Mouse (Mus musculus) forebrain, embryonic 11.5 days (tissue): ENCODE results near the gene Adat2. TPM values are rescaled to one million over a fixed set of nuclear protein-coding genes. Genes with fewer than 3 reads are reported as not detected.

Source experiments
- ATAC-seq: fragments of 200-750 bp; cut with Nextera tagmentation; replicated peaks from 2 replicates; pipeline ENCODE4 v1.8.0; 2017; ENCODE audit warnings: moderate TSS enrichment; ENCODE audit not compliant: low FRiP score
- DNase-seq: peaks from one replicate; pipeline ENCODE4 v3.0.0-alpha.2; 2017; ENCODE audit warnings: low spot score
- H3K27ac ChIP-seq: fragments of 300-500 bp; sonication (generic); 2 replicates; pipeline ENCODE4 v1.5.1; 2014; ENCODE audit warnings: low read depth, low read length
- H3K27me3 ChIP-seq: fragments of 300-500 bp; sonication (generic); 2 replicates; pipeline ENCODE4 v1.6.1; 2014; ENCODE audit warnings: mild to moderate bottlenecking, low read length, mixed read lengths; ENCODE audit not compliant: control insufficient read depth, insufficient read depth
- H3K36me3 ChIP-seq: fragments of 300-500 bp; sonication (generic); 2 replicates; pipeline ENCODE4 v1.6.1; 2014; ENCODE audit warnings: mild to moderate bottlenecking, low read length, moderate library complexity, mixed read lengths; ENCODE audit not compliant: control insufficient read depth, insufficient read depth
- H3K4me1 ChIP-seq: fragments of 300-500 bp; sonication (generic); replicated peaks from 2 replicates; pipeline ENCODE4 v1.6.1; 2014; ENCODE audit warnings: low read length, mixed read lengths; ENCODE audit not compliant: control insufficient read depth, insufficient read depth
- H3K4me2 ChIP-seq: fragments of 300-500 bp; sonication (generic); 2 replicates; pipeline ENCODE4 v1.6.1; 2014; ENCODE audit warnings: low read depth, mild to moderate bottlenecking, low read length, moderate library complexity, mixed read lengths; ENCODE audit not compliant: severe bottlenecking
- H3K4me3 ChIP-seq: fragments of 300-500 bp; sonication (generic); 2 replicates; pipeline ENCODE4 v1.5.1; 2014; ENCODE audit warnings: low read depth, low read length
- H3K9ac ChIP-seq: fragments of 300-500 bp; sonication (generic); 2 replicates; pipeline ENCODE4 v1.6.1; 2014; ENCODE audit warnings: low read length
- H3K9me3 ChIP-seq: fragments of 300-500 bp; sonication (generic); 2 replicates; pipeline ENCODE4 v1.6.1; 2016; ENCODE audit warnings: low read length, mixed read lengths; ENCODE audit not compliant: control insufficient read depth
- WGBS: fragments of 180-500 bp; shearing (Covaris S2); extraction: QIAGEN DNeasy Blood & Tissue Kit; methylation state at CpG from one replicate; pipeline ENCODE4 v1.1.7; 2014; 5-methylcytosine and 5-hydroxymethylcytosine counted together
- polyA plus RNA-seq: library from polyadenylated mRNA; unstranded; fragments of >200 nt; fragmentation: Nextera tagmentation; extraction: Ambion mirVana; gene quantifications from 2 replicates; pipeline ENCODE4 v1.2.1, GENCODE M21; 2014

Adat2 gene
- polyA plus RNA-seq, result 3.4 and 3.7 TPM in 2 replicates

GRCm38 (mm10) chr10:13552646-13553497 lies at the start of gene Adat2, which contains the start of gene Pex3:
Gene Adat2 (plus strand): TSS chr10:13552894.
Gene Pex3 (minus strand): TSS chr10:13553142.
- DNase-seq (peak; percentile 95), ATAC-seq (peak; percentile 95)
- Histone ChIP-seq H3K27me3 (no peaks in the 10 kb centered on the region), H3K9ac (peak within 1 kb of the TSS; percentile 90), H3K4me2 (peak within 1 kb of the TSS; percentile 64), H3K4me3 (peak within 1 kb of the TSS; percentile 69), H3K4me1 (peaks cover 2% of the 10 kb centered on the region; the same call in 1 of the 2 replicates), H3K27ac (no peak within 1 kb of the TSS), H3K9me3 (no peaks in the 10 kb centered on the region), H3K36me3 (no peaks in the 10 kb centered on the region)
- under 1% methylated on average over 51 of the region's 51 CpGs for WGBS

DNA sequence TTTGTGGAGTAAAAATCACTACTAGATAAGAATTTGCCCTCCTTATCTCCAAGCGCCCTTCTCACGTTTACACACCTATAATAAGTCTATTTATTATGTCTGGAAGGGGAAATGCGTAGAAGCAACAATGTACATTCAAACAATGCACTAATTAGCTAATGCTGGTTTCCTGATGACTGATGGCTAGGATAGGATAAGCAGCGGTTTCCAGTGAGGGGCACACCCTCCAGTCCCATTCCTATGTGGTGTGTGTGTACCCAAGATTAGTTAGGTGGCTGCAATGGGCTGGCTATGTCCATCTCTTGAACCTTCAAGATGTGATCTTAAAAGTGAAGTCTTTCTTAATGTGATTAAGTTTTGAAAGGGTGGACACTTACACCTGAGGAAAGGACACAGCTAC lies 30.8 kb upstream of the Adat2 start:
- no peak for ATAC-seq
- no peaks in the 10 kb centered on the region for H3K9me3 ChIP-seq
- H3K4me3 ChIP-seq, result no peak overlapping the region
- no peak overlapping the region for H3K27ac ChIP-seq
- no peaks in the 10 kb centered on the region for H3K4me1 ChIP-seq
- no peak overlapping the region for H3K9ac ChIP-seq
- H3K36me3 ChIP-seq, result no peaks in the 10 kb centered on the region
- H3K27me3 ChIP-seq, result no peaks in the 10 kb centered on the region
- 85% methylated on average over 4 of the region's 4 CpGs for WGBS
- DNase-seq, result no peak
- no peak overlapping the region for H3K4me2 ChIP-seq

GRCm38 (mm10) chr10:13528155-13528554 lies 24.5 kb upstream of the Adat2 start:
- 88% methylated on average over 4 of the region's 4 CpGs for WGBS

DNA sequence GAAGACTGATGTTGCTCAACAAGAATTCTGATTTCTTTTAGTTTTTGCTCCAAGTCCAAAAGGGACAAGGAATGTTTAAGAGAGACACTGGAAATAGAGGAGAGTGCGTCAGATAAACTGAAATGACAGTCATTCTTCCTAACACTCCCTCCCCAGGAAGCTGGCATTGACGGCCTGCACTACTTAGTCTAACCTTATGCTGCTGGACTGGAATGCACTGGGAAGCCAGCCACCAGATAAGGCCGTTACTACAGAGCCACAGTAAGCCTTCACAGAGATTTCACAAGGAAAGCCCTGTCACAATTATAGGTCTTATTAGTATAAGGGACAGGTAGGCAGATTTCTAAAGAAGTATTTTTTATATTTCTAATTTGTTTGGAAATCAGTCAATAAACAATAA lies 17.9 kb upstream of the Adat2 start:
- no peaks in the 10 kb centered on the region; the same call in 1 of the 2 replicates for H3K36me3 ChIP-seq

More at GRCm38 (mm10) chr10:13528155-13528554, 24.5 kb upstream of the Adat2 start:
- no peak for DNase-seq
- Histone ChIP-seq H3K9ac (no peak overlapping the region), H3K27ac (no peak overlapping the region), H3K4me3 (no peak overlapping the region), H3K27me3 (no peaks in the 10 kb centered on the region), H3K9me3 (no peaks in the 10 kb centered on the region), H3K4me2 (no peak overlapping the region), H3K36me3 (no peaks in the 10 kb centered on the region; the same call in 1 of the 2 replicates), H3K4me1 (no peaks in the 10 kb centered on the region)
- ATAC-seq, result no peak

DNA sequence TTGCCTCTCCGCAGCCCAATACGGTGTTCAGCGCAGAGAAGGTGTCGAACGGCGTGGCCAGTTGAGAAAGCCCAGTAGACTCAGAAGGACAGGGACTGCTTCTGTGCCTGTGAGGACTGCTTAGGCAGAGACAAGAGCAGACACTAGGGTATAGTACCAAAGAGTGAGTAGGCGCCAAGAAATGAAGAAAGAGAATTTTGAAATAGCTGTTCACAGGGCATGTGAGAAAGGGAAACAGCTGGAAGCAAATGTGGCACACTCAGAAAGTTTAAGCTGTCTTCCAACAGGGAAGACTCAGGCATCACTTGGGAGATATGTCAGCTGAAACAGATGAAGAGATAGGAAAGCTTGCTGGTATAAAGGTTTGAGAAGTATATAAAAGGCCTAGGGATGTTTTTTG lies 16.0 kb upstream of the Adat2 start:
- ATAC-seq (no peak), DNase-seq (no peak)
- WGBS, result 93% methylated on average over 7 of the region's 7 CpGs
- H3K36me3 ChIP-seq, result no peaks in the 10 kb centered on the region; the same call in 1 of the 2 replicates
- no peak overlapping the region for H3K27ac ChIP-seq
- no peak overlapping the region for H3K4me3 ChIP-seq
- no peaks in the 10 kb centered on the region for H3K9me3 ChIP-seq
- no peak overlapping the region for H3K4me2 ChIP-seq
- no peaks in the 10 kb centered on the region for H3K4me1 ChIP-seq
- no peaks in the 10 kb centered on the region for H3K27me3 ChIP-seq
- H3K9ac ChIP-seq, result no peak overlapping the region

More for the DNA sequence above, 17.9 kb upstream of the Adat2 start:
- Histone ChIP-seq H3K4me3 (no peak overlapping the region), H3K27ac (no peak overlapping the region), H3K9ac (no peak overlapping the region), H3K4me1 (no peaks in the 10 kb centered on the region), H3K4me2 (no peak overlapping the region), H3K9me3 (no peaks in the 10 kb centered on the region), H3K27me3 (no peaks in the 10 kb centered on the region)
- WGBS, result 90% methylated on average over 3 of the region's 3 CpGs
- ATAC-seq (no peak), DNase-seq (no peak)

GRCm38 (mm10) chr10:13539769-13540333 lies 12.8 kb upstream of the Adat2 start:
- Histone ChIP-seq H3K9me3 (no peaks in the 10 kb centered on the region), H3K4me1 (no peaks in the 10 kb centered on the region), H3K27me3 (no peaks in the 10 kb centered on the region), H3K36me3 (no peaks in the 10 kb centered on the region), H3K9ac (no peak overlapping the region), H3K27ac (no peak overlapping the region), H3K4me2 (no peak overlapping the region), H3K4me3 (no peak overlapping the region)
- DNase-seq (no peak), ATAC-seq (no peak)
- 94% methylated on average over 7 of the region's 7 CpGs for WGBS

- no peaks in the 10 kb centered on the region for H3K9me3 ChIP-seq
- H3K27ac ChIP-seq, result no peak overlapping the region
- no peak overlapping the region for H3K9ac ChIP-seq
- DNase-seq, result no peak
- no peak overlapping the region for H3K4me3 ChIP-seq
- H3K4me2 ChIP-seq, result no peak overlapping the region
- H3K27me3 ChIP-seq, result no peaks in the 10 kb centered on the region
- H3K36me3 ChIP-seq, result no peaks in the 10 kb centered on the region; the same call in 1 of the 2 replicates
- ATAC-seq, result no peak
- 95% methylated on average over 5 of the region's 5 CpGs for WGBS
- no peaks in the 10 kb centered on the region for H3K4me1 ChIP-seq
These were observed 11.0 kb upstream of the Adat2 start for GRCm38 (mm10) chr10:13541721-13542120.

- ATAC-seq, result peak; percentile 11; the same call in 1 of the 2 replicates
- Histone ChIP-seq H3K4me3 (peak overlapping the region; percentile 69), H3K36me3 (no peaks in the 10 kb centered on the region), H3K27me3 (no peaks in the 10 kb centered on the region), H3K27ac (no peak overlapping the region), H3K4me2 (peak overlapping the region; percentile 64), H3K9me3 (no peaks in the 10 kb centered on the region), H3K9ac (peak overlapping the region; percentile 90), H3K4me1 (peaks cover 2% of the 10 kb centered on the region; the same call in 1 of the 2 replicates)
- WGBS, result 32% methylated on average over 10 of the region's 10 CpGs
- no peak for DNase-seq
These were observed 848 bp downstream of the Adat2 start for GRCm38 (mm10) chr10:13553498-13553985.
